Mouse (Mus musculus) urinary bladder, postnatal 4 days (tissue): ENCODE results near the gene Prkg1.
A peak's percentile ranks its signal among the peaks of the same experiment; 100 is the strongest.

Experiments
- DNase-seq, 2 experiments: peaks; one replicate each; pipeline ENCODE4 v3.0.0; 2021 to 2022; ENCODE audit warnings: low spot score in 2 of 2

Prkg1 gene

DNA sequence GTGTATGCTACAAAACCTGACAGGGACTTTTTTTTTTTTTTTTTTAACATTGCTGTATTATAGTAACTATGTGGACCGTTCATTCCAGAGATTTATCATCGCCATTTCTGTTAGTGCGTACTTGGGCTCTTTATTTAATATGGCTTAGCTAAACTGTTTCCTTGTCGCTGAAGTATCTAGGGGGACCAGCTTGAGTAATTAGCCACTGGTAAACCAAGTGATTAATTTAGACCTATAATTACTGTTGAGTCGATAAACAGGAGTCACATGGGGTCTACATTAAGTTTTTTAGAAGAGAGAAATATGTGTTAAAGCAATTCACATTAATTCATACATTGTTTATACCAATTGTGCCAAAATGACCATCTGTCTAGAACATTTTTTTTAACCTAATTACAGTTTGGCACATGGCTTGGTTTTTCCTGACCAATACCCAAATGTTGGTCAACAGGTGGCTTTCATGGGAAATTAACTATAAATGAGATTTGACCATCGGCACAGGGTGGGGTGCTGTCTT is 605.8 kb downstream of the Prkg1 start:
- no peak for DNase-seq

DNA sequence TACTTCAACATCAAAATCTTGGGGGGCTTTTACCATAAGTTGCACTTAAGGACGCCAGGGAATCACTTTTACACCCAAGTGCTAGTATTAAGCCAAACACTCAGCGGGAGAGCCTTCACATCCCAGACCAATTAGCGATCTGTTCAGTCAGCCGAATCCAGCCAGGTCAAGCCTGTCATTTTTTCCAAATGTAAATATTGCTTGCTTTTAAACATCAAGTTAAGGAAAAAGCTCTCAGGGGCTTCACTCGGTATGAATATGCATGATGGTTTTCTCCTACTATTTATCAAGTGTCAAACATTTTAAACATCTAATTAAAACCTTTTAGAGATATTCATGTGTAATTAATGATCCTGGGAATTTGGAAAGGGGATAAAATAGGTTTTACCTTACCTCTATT is 611.4 kb downstream of the Prkg1 start:
- DNase-seq: no peak

DNA sequence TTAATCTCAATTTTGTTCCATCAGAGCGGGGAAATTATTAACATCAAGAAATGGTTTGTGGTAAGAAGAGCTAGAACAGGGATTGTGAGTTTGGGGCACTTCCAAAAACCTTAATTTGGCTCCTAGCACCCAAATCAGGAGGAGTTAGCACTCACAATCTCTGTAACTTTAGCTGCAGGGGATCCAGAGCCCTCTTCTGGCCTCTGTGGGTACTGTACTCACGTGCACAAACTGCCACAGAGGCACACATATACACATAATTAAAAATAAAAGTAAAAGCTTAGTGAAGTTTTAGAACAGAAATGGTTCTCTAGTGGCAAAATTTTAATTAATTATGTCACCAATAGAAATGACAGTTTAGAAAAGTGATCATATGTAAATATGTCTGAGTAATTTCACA is 614.9 kb downstream of the Prkg1 start:
- DNase-seq: no peak

DNA sequence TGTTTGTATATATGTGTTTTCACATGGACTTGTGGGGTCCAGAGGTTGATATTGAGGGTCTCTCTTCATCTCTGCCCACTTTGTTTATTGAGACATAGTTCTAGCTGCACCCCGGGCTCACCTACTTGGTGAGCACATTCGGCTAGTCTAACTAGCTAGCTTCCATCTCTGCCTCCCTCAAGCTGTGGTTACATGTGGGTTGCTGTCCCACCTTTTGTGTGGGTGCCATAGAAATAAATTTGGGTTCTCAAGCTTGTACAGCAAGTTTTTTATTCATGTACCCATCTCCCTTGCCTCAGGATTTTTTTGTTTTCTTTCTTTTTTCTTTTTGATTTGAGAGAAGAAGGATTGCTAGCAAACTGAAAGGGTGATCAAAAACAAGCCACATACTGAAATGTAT is 617.4 kb downstream of the Prkg1 start:
- no peak for DNase-seq

DNA sequence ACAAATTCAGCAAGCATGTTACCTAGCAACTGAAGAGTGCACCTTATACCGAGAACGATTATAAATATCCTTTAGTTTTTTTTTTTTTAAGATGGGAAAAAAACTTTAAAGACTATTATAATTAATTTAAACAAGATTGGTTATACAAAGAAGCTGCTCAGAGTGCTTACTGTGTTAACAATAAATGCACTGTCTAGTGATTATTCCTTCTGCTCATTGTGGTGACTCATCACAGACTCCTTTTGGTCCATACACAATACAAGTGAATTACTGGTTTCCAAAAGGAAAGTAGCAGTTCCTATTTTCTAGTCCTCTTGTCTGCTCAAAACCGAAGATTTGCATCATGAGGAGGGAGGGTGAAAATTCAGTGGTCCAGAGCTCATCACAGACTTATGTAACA is 618.7 kb downstream of the Prkg1 start:
- no peak for DNase-seq

DNA sequence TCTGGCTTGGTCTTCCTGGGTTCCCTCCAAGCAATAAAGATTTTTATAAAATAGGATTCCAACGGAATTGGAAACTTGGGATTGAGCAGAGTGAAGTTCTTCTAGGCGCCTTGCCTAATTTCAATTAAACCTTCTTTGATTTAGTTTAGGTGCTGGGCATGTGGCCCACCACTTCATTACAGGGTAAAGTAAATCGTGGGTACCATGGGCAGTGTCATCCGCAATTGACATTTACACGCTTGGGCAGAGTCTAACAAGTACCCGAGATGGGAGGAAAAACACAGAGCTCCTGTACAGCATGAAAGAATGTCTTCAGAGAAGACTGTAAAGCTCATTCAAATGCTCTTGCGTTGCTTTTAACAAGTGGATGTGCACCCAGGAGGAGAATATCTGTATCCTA is 622.9 kb downstream of the Prkg1 start:
- no peak for DNase-seq

DNA sequence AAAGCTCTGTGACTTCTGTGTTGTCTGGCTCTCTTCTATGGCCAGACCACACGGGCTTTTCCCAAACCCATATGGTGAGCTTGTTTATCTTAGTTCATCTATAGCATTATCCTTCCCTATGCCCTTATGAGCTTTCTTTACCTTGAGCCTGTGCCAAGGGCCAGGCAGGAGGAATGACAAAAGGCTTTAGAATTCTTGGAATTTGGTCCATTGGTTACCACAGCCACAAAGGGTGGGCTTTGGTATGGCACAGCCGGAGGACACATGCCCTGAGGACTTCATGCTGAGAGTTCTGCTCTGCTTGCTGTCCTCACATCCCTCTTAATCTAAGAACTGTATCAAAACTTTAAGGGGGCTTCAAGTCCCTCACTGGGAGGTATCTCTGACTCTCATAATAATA is 628.5 kb downstream of the Prkg1 start:
- DNase-seq: no peak

DNA sequence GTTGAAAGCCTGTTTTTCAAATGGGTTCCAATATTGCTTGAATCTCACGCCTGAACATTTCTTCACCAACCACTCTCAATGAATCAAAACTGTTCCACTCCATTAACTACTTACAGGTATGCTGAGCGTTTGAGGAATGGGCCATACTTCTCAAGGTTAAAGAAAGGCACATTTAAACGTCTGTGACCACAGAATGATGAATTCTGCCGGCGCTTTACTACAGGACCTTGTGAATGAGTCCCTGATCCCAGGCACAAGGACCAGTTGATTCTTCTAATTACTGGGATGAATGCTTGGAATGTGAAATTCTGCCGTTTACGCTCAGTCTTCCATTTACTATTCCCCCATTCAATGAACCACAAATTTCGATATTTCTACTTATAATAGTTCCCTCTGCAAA is 632.2 kb downstream of the Prkg1 start:
- no peak for DNase-seq

DNA sequence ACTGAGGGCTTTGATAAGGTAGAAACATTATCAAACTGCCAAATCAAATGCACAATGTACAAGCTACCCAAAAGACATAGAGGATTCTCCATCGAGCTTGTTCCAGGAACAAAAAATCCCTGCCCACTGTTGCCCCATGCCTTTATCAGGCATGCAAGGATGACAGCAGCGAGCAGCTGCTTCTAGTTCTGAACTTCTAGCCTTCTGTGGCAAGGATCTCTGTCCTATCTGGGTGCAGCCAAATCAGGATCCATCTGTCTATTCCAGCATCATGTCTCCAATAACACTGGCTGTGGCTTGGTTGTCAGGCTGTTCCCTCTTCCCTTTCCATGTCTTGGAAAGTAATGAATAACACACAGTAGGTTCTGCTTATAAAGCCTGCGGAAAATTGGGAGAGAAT is 640.2 kb downstream of the Prkg1 start:
- no peak for DNase-seq

DNA sequence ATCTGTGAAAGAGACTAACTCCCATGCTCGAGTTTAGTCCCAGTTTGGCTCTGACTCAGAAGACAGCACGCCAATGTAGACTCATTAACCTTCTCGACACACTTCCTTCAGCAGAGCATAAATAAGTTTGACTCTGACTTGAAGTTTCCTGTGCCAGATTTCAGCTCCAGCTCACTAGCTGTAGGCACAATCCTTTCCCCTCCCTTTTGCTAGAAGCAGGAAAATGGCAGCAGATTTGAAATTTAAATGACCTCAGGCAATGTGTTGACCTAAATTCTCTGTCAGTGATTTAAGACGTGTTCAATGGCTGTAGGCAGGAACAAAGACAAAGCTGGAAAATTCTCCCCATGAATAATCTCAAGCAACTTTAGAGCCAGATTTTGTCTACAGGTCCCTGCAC is 650.1 kb downstream of the Prkg1 start:
- no peak for DNase-seq

DNA sequence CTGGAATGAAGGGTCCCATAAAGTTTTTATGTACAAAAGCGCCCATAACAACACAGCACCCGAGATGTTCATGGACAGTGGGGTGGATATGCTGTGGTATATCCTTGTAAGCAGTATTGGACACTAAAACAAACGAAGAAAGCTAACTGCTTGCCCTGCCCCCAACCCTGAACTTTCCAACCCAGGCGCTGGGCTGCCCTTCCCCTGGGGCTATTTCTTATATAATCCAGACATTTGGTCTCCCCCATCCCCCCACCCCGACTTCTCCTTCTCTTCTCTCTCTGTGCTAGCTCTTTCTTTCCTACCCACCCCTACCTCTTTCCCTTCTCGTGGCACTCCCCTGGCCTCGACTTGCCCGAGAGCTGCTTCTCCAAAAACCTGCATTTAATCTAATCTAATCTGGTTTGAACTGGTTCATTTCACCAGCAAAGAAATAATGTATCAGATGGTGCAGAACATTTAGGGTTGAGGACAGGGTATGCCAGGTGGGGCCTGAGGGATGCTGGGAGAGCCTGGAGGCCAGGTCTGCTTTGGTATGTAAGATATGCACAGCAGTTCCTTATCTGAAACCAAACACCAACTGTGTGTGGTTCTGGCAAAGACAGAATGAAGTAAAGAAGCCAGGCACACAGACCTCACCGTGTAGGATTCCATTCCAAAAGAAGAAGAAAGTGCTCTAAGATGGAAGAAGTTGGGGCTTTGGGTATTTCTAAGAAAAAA is 657.8 kb downstream of the Prkg1 start:
- no peak for DNase-seq

DNA sequence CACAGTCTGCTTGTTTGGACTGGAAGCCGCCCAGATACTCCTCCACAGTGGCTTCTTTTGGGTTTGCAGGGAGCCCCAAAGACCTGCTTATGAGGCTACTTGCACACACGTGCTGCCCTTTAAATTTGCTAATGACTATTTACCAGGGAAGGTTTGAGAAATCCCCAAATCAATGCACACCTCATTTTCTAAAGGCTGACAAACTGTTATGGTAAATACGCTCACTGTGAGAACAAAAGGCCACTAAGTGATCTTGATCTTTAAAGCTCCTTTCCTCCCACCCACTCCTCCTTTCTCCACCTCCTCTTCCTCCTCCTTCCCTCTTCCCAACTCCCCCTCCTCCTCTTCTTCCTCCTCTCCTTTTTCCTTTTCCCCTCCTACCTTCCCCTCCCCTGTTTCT is 658.8 kb downstream of the Prkg1 start:
- no peak for DNase-seq

DNA sequence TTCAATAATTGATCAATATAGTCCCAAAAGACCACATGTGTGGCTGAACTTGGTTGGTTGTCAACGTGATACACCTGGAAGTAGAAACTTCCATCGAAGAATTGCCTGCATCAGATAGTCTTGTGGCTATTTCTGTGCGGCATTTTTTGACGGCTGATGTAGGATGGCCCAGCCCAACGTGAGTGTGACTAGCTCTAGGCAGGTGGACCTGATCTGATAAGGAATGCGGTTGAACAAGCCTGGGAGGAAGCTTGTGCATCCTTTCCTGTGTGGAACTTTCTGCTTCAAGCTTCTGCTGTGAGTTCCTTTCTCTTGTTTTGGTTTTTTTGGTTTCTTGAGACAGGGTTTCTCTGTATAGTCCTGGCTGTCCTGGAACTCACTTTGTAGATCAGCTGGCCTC is 660.1 kb downstream of the Prkg1 start:
- DNase-seq: no peak

DNA sequence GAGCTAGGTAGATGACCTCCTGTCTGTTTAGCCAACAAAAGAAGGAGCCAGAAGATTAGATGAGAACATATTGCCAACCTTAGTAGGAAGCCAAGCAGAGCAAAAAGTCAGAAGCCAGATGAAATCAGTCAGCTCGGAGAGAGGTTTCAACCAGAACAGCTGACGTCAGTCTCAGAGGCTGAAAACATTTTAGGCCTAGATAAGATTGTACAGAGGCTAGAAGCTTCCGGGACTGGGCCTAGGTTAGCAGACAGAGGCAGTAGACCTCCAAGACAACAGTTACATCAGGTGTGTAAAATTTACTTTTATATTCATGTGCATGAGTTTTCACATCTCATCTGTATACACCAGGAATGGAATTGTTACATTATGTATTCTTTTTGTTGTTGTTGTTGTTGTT is 665.5 kb downstream of the Prkg1 start:
- no peak for DNase-seq

DNA sequence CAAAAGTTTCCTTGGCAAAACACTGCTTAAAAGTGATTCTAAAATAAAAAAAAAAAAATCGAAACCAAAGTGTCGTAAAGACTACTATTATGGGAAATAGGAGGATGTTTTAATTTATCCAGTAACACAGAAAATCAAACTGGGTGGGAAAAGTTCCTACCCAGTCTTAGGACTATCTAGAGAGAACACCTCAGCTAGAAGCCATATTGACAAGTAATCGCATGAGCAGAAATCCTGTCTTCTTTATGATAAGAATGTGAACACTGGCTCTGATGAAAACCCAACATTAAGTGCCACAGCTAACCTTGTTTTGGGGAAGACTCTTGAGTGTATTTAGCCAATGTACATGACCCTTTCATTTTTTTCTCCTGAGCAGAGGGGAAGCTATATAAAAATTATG is 667.0 kb downstream of the Prkg1 start:
- no peak for DNase-seq

DNA sequence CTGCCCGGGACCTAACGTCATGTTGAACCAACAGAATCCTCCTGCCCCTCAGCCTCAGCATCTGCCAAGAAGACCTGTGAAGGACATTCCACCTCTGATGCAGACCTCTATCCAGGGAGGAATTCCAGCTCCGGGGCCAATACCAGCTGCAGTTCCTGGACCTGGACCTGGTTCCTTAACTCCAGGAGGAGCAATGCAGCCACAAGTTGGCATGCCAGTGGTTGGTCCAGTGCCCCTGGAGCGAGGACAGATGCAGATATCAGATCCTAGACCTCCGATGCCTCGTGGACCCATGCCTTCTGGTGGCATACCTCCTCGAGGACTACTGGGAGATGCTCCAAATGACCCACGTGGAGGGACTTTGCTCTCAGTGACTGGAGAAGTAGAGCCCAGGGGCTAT is 681.1 kb downstream of the Prkg1 start:
- no peak for DNase-seq

DNA sequence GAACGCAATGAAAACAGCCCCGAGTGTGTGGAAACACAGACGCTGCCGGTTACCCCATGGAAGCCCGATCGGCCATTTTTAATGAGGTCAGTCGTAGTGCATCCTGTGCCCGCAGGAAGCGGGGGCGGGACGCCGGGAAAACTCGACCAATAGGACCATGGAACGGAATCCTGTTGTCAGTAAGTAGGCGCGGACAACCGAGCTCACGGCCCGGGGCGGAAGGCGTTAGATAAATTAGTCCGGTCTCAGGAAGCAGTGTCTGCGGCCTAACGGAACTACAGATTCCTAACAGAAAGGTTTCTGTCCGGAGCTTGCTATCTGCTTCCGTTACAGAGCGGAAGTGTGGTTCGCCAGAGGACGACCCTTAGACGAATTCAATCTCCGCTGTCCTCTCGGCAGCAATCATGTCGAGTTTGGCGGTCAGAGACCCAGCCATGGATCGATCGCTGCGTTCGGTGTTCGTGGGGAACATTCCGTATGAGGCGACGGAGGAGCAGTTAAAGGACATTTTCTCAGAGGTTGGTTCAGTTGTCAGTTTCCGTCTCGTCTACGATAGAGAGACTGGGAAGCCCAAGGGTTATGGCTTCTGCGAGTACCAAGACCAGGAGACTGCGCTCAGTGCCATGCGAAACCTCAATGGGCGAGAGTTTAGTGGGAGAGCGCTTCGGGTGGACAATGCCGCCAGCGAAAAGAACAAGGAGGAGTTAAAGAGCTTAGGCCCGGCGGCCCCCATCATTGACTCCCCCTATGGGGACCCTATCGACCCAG is 682.0 kb downstream of the Prkg1 start, which contains the start of gene Cstf2t:
Gene Cstf2t (plus strand): TSS at position 176 of the 768 bp plus-strand sequence.
- DNase-seq: peak; percentile 98

DNA sequence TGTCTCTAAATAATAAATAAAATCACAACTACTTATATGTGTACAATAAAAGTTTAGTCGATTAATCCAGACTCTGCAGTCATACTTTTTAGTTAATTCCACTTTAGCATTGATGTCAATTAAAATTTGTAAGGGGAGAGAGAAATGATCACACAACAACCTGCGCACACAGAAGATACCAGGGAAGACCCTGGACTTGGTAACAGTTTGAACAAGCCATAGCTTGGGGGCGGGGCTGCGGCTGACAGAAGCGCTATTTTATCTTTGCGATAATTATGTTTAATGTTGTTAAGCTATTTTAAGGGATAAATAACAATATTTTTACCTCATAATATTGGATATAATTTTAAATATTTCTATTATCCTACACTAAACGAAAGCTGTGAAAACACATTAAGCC is 682.6 kb downstream of the Prkg1 start:
- no peak for DNase-seq

DNA sequence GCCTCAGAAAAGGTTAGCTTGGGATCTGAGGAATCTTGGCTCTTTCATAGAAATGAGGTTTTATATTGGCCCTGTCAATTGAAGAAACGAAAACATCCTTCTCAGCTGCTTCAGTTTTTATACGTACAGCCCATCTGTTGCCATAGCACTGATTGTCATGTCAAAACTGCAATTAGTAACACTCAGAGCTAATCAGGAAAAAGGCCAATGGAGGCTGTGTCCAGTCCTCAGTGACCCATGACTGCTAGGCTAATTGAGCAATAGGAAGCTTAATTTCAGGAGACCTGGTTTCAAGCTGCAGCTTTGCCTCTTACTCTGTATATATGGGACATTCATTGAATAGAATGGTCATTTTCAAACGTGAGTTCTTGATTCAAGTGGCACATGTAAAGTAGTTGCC is 686.6 kb downstream of the Prkg1 start:
- no peak for DNase-seq

DNA sequence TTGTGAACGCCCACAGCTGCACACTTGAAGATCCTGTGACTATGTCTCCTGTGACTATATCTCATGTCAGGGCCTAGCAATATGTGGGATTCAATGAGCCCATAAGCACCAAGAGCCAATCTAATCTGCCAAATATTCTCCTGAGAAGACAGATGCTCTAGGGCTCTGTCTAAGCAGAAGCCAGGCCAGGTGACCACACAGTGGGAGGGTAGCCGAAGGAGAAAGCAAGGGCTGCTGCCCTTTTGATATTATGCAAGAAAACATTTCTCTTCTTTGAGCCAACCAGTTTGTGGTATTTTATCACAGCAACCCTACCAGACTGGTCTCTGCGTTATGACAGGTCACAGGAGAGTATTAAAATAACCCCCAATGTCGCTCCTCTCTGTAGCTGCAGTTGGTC is 688.7 kb downstream of the Prkg1 start:
- no peak for DNase-seq

DNA sequence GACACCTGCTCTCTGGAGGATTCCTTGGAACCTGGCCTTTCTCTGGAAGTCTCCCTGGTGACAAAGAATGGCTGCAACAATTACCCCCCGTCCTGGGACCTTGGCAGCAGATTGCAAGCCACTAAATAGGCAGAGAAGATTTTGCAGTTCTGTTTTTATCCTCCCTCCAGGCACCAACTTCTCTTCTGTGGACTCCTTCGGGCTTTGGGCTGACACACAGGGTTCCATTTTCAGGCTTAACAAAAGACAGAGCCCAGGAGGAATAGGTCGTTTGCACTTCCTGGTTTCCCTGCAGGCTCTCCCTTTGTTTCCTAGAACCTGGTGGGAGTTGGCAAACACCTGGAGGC is 690.1 kb downstream of the Prkg1 start:
- DNase-seq: no peak

DNA sequence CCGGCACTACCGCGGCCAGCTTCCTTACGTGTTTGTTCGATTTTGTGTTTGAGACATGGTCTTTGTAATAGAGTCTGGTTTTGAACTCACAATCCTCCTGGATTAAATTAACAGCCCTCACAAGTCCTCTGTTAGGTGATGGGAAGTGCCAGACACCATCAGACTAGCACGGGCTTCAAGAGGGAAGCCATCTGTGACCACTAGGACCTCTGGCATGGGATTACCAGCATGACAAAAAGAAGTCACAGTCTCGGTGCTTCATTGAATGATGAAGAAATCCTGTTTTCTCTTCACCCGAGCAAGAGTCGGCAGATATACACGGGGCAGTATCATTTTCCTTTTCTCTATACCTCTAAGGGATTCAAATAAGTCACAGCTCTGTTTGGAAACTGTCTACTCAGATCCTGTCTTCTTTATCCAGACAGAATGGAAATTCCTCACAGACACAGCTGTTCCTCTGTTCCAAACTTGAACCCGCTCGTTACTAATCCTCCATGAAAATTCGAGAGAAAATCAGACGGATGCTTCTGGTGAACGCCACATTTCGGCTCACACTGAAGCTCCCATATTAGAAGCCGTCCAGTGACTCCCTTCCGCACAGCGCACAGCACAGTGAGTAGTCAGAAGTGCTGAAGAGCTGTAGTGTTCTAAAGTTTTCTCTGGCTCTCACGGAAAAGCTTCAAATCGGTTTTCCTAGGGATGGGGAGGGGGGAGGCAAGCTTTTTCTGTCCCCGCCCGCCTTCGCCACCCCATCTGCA is 690.7 kb downstream of the Prkg1 start:
- DNase-seq: no peak
